Mouse (Mus musculus): ENCODE measurements around the gene Dop1a. TPM values are rescaled to one million over a fixed set of nuclear protein-coding genes. Genes with fewer than 3 reads are reported as not detected.

Gene Dop1a
- 10 to 100 TPM; 20.3 to 31.1 TPM for polyA plus RNA-seq (2017; shearing (Covaris generic))

GRCm38 (mm10) chr9:86466990-86467870 is at the start of gene Dop1a:
Gene Dop1a, plus strand, starts transcription at chr9:86467154.
- ATAC-seq = peak; percentile 72

- no peak for ATAC-seq
These were observed 49.0 kb upstream of the Dop1a start for GRCm38 (mm10) chr9:86417971-86418370.

DNA sequence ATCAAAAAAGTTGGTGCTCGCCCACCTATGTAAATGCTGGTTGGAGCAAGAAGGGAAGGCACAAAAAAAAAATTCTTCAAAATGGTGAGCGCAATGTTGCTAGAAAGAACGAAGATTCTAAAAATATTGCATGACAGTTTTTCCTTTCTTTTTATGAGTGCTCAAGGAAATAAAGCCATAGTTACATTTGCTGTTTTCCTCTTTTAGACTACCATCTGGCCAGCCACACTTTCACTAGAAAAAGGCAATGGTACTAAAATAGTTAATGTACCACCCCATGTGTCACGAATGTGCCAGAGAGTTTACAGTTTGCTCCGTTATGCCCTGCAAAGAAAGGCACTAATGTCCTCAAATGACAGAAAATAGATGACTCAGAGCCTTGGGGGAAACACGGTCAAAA is 47.6 kb upstream of the Dop1a start:
- ATAC-seq = no peak

GRCm38 (mm10) chr9:86423331-86423730 is 43.6 kb upstream of the Dop1a start:
- ATAC-seq = no peak

DNA sequence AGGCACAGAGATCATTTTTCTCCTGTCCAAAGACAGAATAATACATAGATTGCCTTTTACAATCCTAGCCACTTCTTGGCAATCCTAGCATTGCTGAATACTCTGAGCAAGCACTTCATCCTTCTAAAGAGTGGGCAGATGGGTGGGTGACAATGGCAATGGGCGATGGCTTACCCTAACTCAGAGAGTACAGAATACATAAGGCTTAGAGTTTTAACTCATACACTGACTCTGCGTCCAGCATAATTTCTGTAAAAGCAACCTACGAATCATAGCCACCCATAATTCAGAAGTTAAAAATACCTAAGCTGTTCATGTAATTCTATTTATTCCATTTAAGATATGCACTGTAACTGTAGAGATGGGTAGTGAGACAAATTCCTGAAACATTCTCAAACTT is 31.4 kb upstream of the Dop1a start:
- no peak for ATAC-seq

DNA sequence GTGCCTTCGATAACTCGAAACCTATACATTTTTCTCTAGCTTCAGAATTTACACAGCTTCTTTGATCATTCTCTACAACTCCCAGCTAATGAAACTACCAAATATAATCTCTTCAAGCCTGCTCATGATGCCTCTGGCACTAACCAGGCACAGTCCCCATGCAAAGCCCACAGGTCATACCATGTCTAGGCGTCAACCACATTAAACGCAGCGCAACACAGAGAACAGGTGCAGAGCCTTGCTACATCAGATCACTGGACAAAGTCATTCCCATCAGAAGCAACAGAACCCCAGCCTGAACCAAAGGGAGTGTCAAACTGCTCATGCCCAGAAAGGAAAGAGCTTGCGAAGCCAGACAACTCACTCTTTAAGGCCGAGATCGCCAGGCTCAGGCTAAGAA is 30.3 kb upstream of the Dop1a start:
- ATAC-seq = no peak

GRCm38 (mm10) chr9:86438337-86439009 is 28.5 kb upstream of the Dop1a start:
- ATAC-seq = no peak

DNA sequence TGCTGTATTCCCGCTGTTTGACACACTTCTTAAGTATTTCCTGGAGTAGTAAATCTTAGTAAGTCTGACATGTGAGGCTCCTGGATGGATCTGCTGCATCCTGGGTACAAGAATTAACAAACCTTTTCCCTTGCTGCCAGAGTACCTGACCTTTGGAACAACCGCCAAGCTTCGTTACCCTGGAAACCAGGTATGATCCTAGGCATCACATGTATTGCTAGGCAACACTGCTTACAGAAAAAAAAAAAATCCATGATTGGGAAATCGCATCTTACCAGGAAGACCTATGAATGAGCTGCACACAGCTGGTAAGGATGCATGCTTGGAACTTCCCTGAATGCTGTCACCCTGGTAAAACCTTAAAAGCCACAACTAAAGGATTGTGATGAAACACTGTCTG is 24.7 kb upstream of the Dop1a start:
- no peak for ATAC-seq

- ATAC-seq = no peak
These were observed 20.1 kb upstream of the Dop1a start for GRCm38 (mm10) chr9:86446847-86447246.

- no peak for ATAC-seq
These were observed 19.5 kb upstream of the Dop1a start for GRCm38 (mm10) chr9:86447431-86447830.

- ATAC-seq = peak; percentile 60
These were observed 17.4 kb upstream of the Dop1a start for GRCm38 (mm10) chr9:86449581-86449980.

DNA sequence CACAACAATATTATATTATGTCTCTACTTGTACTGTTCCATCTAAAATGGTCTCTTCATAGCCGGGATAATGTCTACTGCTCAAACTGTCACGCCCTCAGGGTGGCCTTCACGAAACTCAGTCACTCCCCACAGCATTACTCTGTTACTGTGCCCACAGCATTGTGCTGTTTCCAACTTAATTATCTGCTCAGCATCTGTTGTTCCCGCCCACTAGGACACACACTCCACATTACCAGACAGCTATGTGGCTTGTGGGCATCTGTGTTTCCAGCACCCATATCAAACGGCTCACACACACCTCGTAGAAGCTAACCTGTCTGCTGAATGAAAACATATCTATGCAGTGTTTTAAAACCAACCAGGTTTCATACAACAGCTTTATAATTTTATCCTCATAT is 15.9 kb upstream of the Dop1a start:
- ATAC-seq = no peak

- peak; percentile 94 for ATAC-seq
These were observed 15.3 kb upstream of the Dop1a start for GRCm38 (mm10) chr9:86451617-86452016.

GRCm38 (mm10) chr9:86453626-86454025 is 13.3 kb upstream of the Dop1a start:
- no peak for ATAC-seq

DNA sequence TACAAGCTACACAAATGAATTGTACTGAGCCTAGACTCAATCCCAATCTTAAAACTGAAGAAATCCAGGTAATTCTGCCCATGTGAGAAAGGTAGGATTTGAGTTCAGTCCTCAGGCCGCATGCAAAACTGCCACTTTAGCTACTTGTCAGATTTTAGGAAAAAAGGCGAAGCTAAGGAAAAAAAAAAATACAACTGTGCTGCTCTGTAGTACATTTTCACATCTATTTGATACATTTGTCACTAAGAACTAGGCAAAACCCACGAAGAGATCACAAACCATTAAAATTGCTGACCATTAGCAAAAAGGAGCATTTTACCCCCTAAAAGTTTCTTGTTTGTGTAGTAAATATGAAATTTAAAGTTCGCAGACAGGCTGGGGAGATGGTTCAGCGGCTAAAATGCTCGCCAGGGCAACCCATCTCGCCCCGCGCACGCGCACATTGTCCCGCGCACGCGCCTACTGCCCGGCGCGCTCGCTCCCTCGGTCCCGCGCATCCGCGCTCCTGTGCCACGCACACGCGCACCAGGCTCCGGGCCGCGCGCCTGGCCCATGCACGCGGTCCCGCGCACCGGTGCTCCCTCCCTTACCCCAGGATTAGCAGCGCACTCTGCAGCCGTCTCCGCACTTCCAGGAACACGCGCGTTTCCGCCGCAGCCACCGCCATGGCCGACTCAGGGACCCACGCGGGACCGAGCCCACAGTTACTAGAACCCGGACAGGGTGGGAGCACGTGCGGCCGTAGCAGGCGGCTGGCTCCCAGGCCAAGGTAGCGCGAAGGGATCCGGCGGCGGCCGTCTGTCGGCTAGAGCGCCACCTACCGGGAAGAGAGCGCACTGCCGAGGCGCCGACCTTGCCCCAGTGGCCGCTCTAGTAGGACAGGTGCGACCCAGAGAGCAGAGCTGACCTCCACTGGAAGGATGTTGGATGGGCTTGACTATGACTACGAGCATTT is 2.5 kb upstream of the Dop1a start, which contains the start of gene Ube2cbp:
Gene Ube2cbp (minus strand): TSS at position 800 of the 955 bp plus-strand sequence.
- peak; percentile 65 for ATAC-seq

- no peak for ATAC-seq
These were observed 9.0 kb downstream of the Dop1a start for GRCm38 (mm10) chr9:86475956-86476355.

GRCm38 (mm10) chr9:86476763-86477162 is 9.8 kb downstream of the Dop1a start:
- peak; percentile 61 for ATAC-seq

- ATAC-seq = no peak
These were observed 11.6 kb downstream of the Dop1a start for GRCm38 (mm10) chr9:86478414-86479093.

DNA sequence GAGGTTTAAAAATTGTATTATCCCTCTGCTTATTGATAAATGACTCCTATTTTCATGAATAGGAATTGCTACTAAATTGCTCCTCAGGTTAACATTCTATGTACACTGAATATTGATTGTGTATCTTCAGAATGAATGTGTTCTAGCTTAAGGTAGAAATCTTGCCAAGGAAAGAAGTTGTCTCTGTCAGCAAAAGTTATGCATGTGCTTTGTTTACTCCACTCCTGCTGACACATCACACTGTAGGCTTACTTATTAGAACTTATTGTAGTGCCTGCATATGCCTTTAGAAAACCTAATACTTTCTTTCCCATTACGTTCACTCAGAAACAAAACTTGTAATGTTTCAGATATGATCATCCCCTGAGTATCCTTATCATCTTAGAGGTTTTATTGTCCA is 15.3 kb downstream of the Dop1a start:
- no peak for ATAC-seq

DNA sequence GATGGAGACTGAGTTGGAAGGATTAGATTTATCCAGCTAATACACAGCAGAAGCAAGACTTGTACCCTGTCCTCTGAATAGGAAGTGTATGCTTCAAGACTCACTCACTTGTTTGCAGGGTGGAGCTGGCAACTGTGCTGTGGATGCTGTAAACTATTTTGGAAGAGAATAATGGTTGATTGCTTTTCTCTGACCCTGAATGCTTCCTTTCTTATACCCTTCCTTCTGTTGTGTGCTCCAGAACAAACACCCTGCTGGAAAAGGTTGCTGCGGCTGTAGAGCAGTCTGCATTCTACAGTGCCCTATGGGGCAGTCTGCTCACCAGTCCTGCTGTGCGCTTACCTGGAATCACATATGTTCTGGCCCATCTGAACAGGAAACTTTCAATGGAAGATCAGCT is 24.8 kb downstream of the Dop1a start:
- ATAC-seq = no peak

GRCm38 (mm10) chr9:86496261-86496660 is 29.3 kb downstream of the Dop1a start:
- no peak for ATAC-seq

DNA sequence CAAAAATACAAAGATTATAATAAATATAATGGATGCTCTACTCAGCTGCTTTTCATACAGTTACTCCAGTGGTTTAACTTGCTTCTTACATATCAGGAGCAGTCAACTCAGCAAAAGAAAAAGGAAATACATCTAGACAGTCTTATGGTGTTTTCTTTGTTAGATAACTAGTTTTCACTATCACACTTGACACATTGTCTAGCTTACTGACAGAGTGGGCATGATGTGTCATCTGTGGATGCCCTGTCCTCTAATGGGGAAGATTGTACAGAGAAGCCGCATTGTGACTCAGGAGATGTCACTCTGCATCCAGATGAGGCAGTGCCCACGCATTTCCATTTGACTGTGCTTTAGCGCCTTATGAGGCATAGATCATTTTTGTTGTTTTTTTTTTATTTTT is 32.1 kb downstream of the Dop1a start:
- no peak for ATAC-seq
